Mouse (Mus musculus) kidney, postnatal 10 days (tissue): ENCODE data around the gene Actr3b.
"Not testable (repeated sequence)": the region's sequence is repeated elsewhere in the genome, so short reads cannot be mapped to it uniquely, and the experiment has no call there.

ENCODE experiments used
- DNase-seq: peaks from one replicate; pipeline ENCODE4 v3.0.0; 2021; ENCODE audit warnings: mixed read lengths

Actr3b gene

DNA sequence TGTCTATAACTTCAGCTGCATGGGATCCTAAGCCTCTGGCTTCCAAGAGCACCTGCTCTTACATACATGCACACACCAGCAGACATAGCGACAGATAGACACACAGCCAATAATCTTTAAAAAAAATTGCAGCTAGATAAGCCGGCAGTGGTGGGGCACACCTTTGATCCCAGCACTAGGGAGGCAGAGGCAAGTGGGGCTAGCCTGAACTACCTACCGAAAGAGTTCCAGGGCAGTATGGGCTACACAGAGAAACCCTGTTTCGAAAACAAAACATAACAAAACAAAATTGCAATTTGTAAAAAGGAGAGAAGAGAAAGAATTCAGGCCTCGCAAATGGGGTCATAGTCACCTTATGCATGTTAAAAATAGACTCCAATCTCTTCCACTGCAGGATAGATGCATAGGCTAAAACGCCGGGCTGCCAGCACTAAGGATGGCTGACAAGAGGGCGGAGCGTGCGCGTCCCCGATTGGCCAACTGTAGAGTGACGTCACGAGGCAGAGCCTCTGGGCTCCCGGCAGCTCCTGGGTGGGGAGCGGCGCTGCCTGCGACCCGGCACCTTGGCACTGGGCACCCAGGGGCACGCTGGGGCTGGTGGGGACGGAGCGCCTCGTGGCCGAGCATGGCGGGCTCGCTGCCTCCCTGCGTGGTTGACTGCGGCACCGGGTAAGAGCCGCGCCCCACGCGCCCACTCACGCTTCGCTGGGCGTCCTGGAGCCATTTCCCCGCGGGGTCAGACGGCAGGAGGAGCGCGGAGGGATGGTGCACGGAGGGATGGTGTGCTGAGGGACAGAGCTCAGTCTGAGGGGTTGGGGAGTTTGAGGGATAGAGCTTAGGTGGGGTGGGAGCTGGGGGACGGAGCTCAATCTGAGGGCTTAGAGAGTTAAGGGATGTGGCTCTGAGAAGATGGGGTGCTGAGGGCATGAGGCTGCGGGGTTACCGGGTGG lies at the start of gene Actr3b:
Actr3b (plus strand) TSS at position 538 of the 950 bp plus-strand sequence.
- peak; percentile 91 for DNase-seq

GRCm38 (mm10) chr5:25713001-25713706 lies 46.6 kb upstream of the Actr3b start:
- DNase-seq: not testable (repeated sequence)

DNA sequence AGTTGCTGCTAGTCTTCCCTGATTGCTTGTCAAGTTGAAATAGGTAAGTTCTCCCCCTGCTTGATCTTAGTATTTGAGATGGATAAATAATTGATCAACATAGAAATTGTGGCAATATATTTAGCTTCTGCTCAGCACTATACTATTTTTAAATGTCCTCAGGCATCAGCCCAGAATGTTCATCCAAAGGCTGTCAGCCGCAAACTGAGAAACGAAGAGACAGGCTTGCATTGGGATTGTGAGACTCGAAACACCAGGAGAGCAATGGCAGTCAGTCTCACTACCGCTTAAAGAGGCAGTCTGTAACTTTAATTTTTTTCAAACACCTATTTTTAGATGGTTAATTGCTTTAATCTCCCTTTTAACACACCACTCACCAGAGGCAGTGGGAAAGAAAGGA lies 40.4 kb upstream of the Actr3b start:
- DNase-seq: no peak

DNA sequence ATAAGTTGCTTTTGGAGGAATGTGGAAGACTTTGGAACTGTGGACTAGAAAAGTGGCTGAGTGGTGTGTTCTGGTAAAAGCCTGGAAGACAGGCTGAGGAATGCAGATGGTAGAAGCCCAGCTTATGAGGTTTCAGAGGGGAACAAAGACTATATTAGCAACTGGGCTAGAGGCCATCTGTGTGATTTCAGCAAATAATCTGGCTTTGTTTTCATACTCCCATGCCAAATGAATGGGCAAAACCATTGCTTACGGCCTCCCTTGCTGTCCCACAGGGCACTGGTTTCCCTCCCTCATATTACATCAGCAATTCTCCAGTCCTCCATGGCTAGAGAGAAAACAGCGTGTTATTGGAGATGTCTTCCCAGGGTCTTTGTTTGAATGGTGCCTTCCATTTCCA lies 36.8 kb upstream of the Actr3b start:
- DNase-seq: no peak

DNA sequence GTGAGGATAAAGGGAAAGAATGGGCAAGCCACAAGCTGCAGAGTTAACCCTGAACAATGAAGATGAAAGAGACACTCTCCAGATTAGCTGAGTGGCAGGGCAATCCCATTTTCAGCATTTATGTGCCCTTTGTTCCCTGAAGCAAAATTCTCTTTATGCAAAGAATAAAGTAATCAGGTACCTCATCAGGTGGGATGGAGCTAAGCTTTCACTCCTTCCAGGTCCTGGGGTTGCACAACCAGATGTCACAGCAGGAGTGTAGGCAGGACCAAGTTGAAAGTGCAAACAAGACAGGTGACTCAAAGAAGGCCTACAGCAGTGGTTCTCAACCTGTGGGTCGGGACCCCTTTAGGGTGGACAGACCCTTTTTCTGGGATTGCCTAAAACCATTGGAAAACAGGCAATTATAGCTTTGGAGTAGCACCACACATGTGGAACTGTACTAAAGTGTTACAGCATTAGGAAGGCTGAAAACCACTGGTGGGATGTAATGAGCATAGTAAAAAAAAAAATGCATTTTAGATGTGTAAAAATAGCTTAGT lies 35.6 kb upstream of the Actr3b start:
- no peak for DNase-seq

DNA sequence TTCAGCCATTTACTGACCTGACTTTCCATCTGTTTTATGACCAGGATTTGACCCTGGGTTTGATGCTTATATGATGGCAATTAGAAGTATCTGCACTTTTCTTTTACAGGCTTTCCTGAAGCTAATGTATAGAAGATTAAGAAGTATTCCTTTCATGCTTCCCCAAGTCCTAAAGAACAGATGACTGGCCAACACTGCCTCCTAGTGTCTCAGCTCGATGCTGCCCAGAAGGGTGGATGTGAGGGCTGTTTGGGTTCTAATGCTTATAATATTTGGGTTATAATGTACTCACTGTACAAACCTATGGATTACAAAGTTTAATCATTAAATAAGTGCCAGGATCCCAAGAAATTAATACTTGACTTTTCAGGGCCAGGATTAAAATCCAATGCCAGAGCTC lies 25.5 kb upstream of the Actr3b start:
- peak; percentile 64 for DNase-seq

GRCm38 (mm10) chr5:25735861-25736260 lies 23.9 kb upstream of the Actr3b start:
- DNase-seq: no peak

GRCm38 (mm10) chr5:25738448-25738847 lies 21.3 kb upstream of the Actr3b start:
- DNase-seq: no peak

DNA sequence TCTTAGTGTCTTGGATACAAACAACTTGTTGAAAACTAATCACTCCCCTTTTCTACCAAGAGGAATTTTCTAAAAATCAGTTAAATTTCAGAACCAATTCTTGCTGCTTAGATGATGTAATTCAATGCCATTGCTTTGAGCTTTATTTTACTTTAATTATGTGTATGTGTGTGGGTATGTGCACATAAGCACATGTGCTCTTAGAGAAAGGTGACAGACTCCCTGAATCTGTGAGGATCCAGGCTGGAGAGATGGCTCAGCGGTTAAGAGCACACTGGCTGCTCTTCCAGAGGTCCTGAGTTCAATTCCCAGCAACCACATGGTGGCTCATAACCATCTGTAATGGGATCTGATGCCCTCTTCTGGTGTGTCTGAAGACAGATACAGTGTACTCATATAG lies 20.9 kb upstream of the Actr3b start:
- not testable (repeated sequence) for DNase-seq

GRCm38 (mm10) chr5:25747904-25748303 lies 11.9 kb upstream of the Actr3b start:
- DNase-seq: no peak

DNA sequence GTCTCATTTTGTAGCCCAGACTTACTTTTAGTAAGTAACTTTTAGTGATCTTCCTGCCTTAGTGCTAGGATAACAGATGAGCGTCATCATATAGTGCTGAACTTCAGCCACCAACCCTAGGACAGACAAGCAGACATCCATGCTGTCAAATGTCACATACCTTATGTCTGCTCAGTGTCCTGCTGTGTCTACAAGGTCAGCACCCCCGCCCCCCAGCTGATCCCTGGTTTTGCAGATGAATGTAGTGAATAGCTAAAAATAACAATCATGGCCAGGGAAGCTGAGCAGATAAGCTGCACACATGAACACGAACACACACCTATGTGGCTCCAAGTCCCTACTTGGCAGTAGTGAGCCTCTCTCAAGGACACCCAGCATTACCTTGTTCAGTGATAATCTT lies 11.2 kb upstream of the Actr3b start:
- no peak for DNase-seq

GRCm38 (mm10) chr5:25751552-25751951 lies 8.2 kb upstream of the Actr3b start:
- no peak for DNase-seq

DNA sequence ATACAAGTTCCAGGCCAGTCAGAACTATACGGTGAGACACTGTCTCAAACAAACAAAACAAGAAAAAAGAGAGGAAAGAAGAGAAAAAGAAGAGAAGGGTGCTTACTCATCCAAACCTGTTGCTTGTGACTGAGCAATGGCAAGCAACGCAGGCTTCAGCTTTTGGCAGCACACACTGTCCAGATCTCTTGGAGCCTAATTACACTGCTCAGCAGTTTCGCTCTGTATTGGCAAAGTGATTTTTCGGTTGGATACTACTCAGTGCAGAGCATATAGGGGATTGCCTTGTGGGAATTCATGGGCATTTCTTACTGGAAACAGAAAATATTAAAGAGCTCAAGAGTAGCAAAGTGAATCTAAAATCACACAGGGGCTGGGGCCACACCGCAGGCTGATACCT lies 6.9 kb upstream of the Actr3b start:
- no peak for DNase-seq

GRCm38 (mm10) chr5:25753556-25754235 lies 6.1 kb upstream of the Actr3b start:
- no peak for DNase-seq

- peak; percentile 21 for DNase-seq
These were observed 5.5 kb upstream of the Actr3b start for GRCm38 (mm10) chr5:25754236-25754766.

- no peak for DNase-seq
These were observed 624 bp downstream of the Actr3b start for GRCm38 (mm10) chr5:25760410-25760832.

DNA sequence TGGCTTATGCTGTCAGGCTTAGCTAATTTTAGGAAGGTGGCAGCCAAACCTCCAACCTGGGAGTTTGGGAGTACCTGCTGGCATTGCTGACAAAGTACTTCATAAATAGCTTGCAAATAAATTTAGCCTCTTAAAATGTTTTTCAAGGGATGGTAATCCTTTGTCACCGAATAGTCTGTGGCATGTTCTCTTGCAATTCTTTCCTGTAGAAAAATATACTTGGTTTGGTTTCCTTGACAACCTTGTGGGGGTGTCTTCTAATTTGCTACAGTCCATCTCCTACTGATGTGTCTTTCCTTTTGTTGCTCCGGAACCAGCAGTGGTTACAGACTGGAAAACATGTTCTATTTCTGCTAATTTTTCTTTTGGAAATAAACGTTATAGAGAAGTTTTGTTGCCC lies 1.1 kb downstream of the Actr3b start:
- no peak for DNase-seq

DNA sequence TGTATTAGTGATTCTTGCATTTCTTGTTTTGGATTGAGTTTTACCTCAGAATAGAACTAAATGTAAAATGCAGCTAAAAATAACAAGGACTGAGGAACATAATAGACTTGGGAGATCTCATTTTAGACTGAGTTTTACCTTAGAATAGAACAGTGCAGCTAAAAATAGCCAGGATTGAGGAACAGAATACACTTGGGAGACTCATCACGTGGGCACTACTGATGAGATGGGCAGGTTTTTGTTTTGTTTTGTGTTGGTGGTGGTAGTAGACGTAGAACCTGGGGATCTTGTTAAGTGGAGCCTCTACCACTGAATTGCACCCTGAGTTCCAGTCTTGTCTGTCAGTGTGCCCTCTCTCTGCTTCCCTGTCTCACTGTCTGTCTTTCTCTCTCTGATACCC lies 2.1 kb downstream of the Actr3b start:
- no peak for DNase-seq

GRCm38 (mm10) chr5:25769006-25769405 lies 9.2 kb downstream of the Actr3b start:
- DNase-seq: no peak

- no peak for DNase-seq
These were observed 9.6 kb downstream of the Actr3b start for GRCm38 (mm10) chr5:25769406-25769805.

GRCm38 (mm10) chr5:25772456-25772855 lies 12.7 kb downstream of the Actr3b start:
- no peak for DNase-seq

- no peak for DNase-seq
These were observed 14.4 kb downstream of the Actr3b start for GRCm38 (mm10) chr5:25773921-25774790.
